8 mouse cellular contexts compared by ENCODE assay signal in the genomic region with DNA sequence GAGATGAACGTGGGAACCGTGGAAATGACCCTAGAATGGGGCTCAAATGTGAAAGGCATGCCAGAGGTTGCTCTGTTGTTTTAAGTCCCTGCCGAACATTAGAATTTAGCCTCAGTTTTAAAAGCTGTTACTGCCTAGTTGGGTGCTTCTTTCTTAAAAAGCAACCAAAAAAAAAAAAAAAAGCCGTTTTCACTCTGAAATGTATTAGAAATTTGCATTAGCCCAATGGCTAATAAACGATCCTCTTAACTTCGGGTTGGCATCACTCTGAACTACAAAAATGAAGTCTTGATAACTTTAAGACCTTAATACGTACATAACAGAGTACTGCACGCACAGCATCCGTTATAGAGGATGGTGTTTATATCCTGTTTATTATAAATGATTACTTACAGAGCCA. TPM values are rescaled to one million over a fixed set of nuclear protein-coding genes. Genes with fewer than 3 reads are reported as not detected.
DNase-seq lines count a peak whose midpoint lies in the region; ATAC-seq and TF ChIP-seq lines count a peak whose summit lies in the region.

No protein-coding gene starts in this region.

- DNase-seq in cerebellum, adult 9-10 months = peak; percentile 34
- DNase-seq in testis, postnatal 10 days (ENCODE audit: low spot score) = no peak
- DNase-seq in layer of hippocampus, adult 11-12 months (ENCODE audit: low spot score) = no peak
- no peak for DNase-seq in thymus, postnatal 14 days
- DNase-seq in thymus, adult 18-20 months = no peak

- peak overlapping the region; percentile 100 for H3K9ac ChIP-seq in liver, embryonic 12.5 days

- H3K4me1 ChIP-seq in testis, adult 2 months (ENCODE audit: control insufficient read depth, insufficient read depth, low read length) = peaks cover 11% of the 10 kb centered on the region
- H3K4me1 ChIP-seq in liver, embryonic 12.5 days = peaks cover 29% of the 10 kb centered on the region

- TF ChIP-seq POLR2A in testis, adult 2 months (IDR thresholded peaks at IDR 0.05; ENCODE audit: control insufficient read depth, low read depth, low read length) = no peak

- H3K27ac ChIP-seq in testis, adult 2 months (ENCODE audit: control insufficient read depth, insufficient read depth, low read depth, low read length) = peak overlapping the region; percentile 96
- H3K27ac ChIP-seq in liver, embryonic 12.5 days = peak overlapping the region; percentile 100

- no peaks in the 10 kb centered on the region for H3K27me3 ChIP-seq in testis, adult 2 months (ENCODE audit: control insufficient read depth, insufficient read depth, low read length)
- no peaks in the 10 kb centered on the region for H3K27me3 ChIP-seq in liver, embryonic 12.5 days (replicated peaks)

- peak overlapping the region; percentile 100 for H3K4me2 ChIP-seq in liver, embryonic 12.5 days

- no peaks in the 10 kb centered on the region for H3K36me3 ChIP-seq in testis, adult 2 months (ENCODE audit: control insufficient read depth, insufficient read depth, low read length)
- no peaks in the 10 kb centered on the region for H3K36me3 ChIP-seq in liver, embryonic 12.5 days

- no peak for ATAC-seq in cerebellum, adult (ENCODE audit: insufficient number of reproducible peaks, low FRiP score, low TSS enrichment)
- no peak for ATAC-seq in liver, embryonic 12.5 days

- no peak for TF ChIP-seq CTCF in testis, adult 2 months (IDR thresholded peaks at IDR 0.05; ENCODE audit: control insufficient read depth, insufficient read depth, insufficient replicate concordance, low read depth, low read length)

- peak overlapping the region; percentile 83 for H3K4me3 ChIP-seq in testis, adult 2 months (ENCODE audit: control insufficient read depth, low read depth, low read length)
- peak overlapping the region; percentile 97 for H3K4me3 ChIP-seq in liver, embryonic 12.5 days

- no peaks in the 10 kb centered on the region for H3K9me3 ChIP-seq in liver, embryonic 12.5 days (replicated peaks)

- WGBS in liver, embryonic 12.5 days (ENCODE audit: insufficient replicate concordance) = 10% methylated on average over 9 of the region's 9 CpGs

RNA-seq across cellular contexts. Expression of a gene that starts 1.7 kb away (rescaled TPM):
- 83.2 and 87.8 TPM in 2 replicates for polyA plus RNA-seq in testis, adult 2 months (2012; rRNA removed)
- 21.8 and 24.6 TPM in 2 replicates for polyA plus RNA-seq in liver, embryonic 12.5 days (2016; fragmentation: Nextera tagmentation; extraction: Ambion mirVana)

RNA-seq across cellular contexts. Expression of a gene that starts 54.4 kb away (rescaled TPM):
- polyA plus RNA-seq in testis, adult 2 months (2012; rRNA removed) = 17.9 and 19.9 TPM in 2 replicates
- polyA plus RNA-seq in liver, embryonic 12.5 days (2016; fragmentation: Nextera tagmentation; extraction: Ambion mirVana) = 1.3 and 1.7 TPM in 2 replicates
